Comparison of ENCODE assay signal across 8 mouse cellular contexts in the genomic region with DNA sequence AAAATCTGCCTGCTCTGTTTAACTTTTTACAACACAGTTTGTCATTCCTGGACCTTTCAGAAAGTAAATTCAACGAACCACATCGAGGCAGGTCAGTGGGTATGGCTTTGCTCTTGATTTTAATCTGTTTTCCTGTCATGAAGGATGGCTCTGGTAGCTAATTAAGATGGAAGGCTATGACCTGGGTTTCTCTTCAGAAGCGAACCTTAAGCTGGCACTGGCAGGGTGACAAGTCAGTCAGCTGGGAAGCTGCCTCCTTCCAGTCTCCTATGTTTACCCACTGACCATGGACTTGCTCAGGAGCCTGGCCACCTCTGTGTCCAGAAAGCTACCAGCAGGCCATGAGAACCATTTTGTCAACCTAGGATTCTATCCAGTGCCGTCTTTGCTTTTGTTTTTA. TPM values are rescaled to one million over a fixed set of nuclear protein-coding genes. Genes with fewer than 3 reads are reported as not detected.
DNase-seq lines count a peak whose midpoint lies in the region; ATAC-seq and TF ChIP-seq lines count a peak whose summit lies in the region.

No protein-coding gene starts in this region.

- no peak for DNase-seq in heart, adult 11 months
- no peak for DNase-seq in liver, embryonic 14.5 days (ENCODE audit: low read depth in 3 of 3, low spot score in 3 of 3)
- DNase-seq in ovary, adult 18-20 months (ENCODE audit: low spot score), result no peak
- DNase-seq in adrenal gland, adult 2 months, result no peak
- no peak for DNase-seq in gastrocnemius, adult 18-20 months (ENCODE audit: low spot score)

- TF ChIP-seq POLR2A in bone marrow macrophage, adult 2 months (IDR thresholded peaks at IDR 0.05; ENCODE audit: borderline replicate concordance, low read depth, low read length), result no peak

- H3K4me3 ChIP-seq in heart, embryonic 13.5 days, result peak overlapping the region; percentile 35
- H3K4me3 ChIP-seq in bone marrow macrophage, adult 2 months (ENCODE audit: insufficient read depth, low read length), result peak overlapping the region; percentile 10
- H3K4me3 ChIP-seq in intestine, postnatal 0 days (ENCODE audit: low read depth, low read length), result no peak overlapping the region
- H3K4me3 ChIP-seq in liver, embryonic 14.5 days (ENCODE audit: insufficient read depth in 1 of 2, low read depth in 2 of 2, low read length in 2 of 2), result peak overlapping the region in 1 of 2 experiments; percentile 25; a peak in 1 of 4 replicates

- H3K36me3 ChIP-seq in heart, embryonic 13.5 days, result no peaks in the 10 kb centered on the region
- no peaks in the 10 kb centered on the region for H3K36me3 ChIP-seq in intestine, postnatal 0 days (ENCODE audit: control insufficient read depth, insufficient read depth)
- no peaks in the 10 kb centered on the region for H3K36me3 ChIP-seq in liver, embryonic 14.5 days (replicated peaks; ENCODE audit: control insufficient read depth, insufficient read depth, low read depth)

- peaks cover 51% of the 10 kb centered on the region for H3K4me1 ChIP-seq in heart, embryonic 13.5 days
- H3K4me1 ChIP-seq in bone marrow macrophage, adult 2 months (ENCODE audit: control insufficient read depth, insufficient read depth, low read length), result peaks cover 13% of the 10 kb centered on the region
- no peaks in the 10 kb centered on the region for H3K4me1 ChIP-seq in intestine, postnatal 0 days (replicated peaks; ENCODE audit: control insufficient read depth, insufficient read depth, low read length)
- H3K4me1 ChIP-seq in liver, embryonic 14.5 days (replicated peaks; ENCODE audit: control insufficient read depth in 2 of 2, insufficient read depth in 2 of 2, low read length in 1 of 2), result peaks cover 21 to 26% of the 10 kb centered on the region in 2 experiments

- TF ChIP-seq CTCF in bone marrow macrophage, adult 2 months (IDR thresholded peaks at IDR 0.05; ENCODE audit: low read depth, low read length), result no peak
- no peak for TF ChIP-seq CTCF in intestine, postnatal 0 days (IDR thresholded peaks at IDR 0.05; ENCODE audit: low read depth)
- no peak for TF ChIP-seq CTCF in liver, embryonic 14.5 days (IDR thresholded peaks at IDR 0.05; ENCODE audit: low read depth)

- TF ChIP-seq EP300 in liver, embryonic 14.5 days (IDR thresholded peaks at IDR 0.05; ENCODE audit: low read depth), result no peak

- no peak for ATAC-seq in heart, embryonic 13.5 days (ENCODE audit: extremely low read depth, insufficient number of reproducible peaks, low FRiP score, low TSS enrichment)
- no peak for ATAC-seq in intestine, postnatal 0 days
- no peak for ATAC-seq in liver, embryonic 14.5 days (ENCODE audit: insufficient read depth)

- H3K9ac ChIP-seq in heart, embryonic 13.5 days, result peak overlapping the region; percentile 61
- no peak overlapping the region for H3K9ac ChIP-seq in intestine, postnatal 0 days (ENCODE audit: low read depth, low read length)
- peak overlapping the region; percentile 0; the same call in 1 of the 2 replicates for H3K9ac ChIP-seq in liver, embryonic 14.5 days (replicated peaks)

- 24% methylated on average over 4 of the region's 4 CpGs for WGBS in heart, embryonic 13.5 days
- 34% methylated on average over 4 of the region's 4 CpGs for WGBS in intestine, postnatal 0 days
- WGBS in liver, embryonic 14.5 days (ENCODE audit: insufficient replicate concordance), result 22% methylated on average over 4 of the region's 4 CpGs

- no peaks in the 10 kb centered on the region for H3K9me3 ChIP-seq in heart, embryonic 13.5 days
- H3K9me3 ChIP-seq in intestine, postnatal 0 days (ENCODE audit: control insufficient read depth), result no peaks in the 10 kb centered on the region
- H3K9me3 ChIP-seq in liver, embryonic 14.5 days (ENCODE audit: control insufficient read depth, low read length), result no peaks in the 10 kb centered on the region

- peak overlapping the region; percentile 67 for H3K4me2 ChIP-seq in heart, embryonic 13.5 days
- H3K4me2 ChIP-seq in intestine, postnatal 0 days (replicated peaks; ENCODE audit: low read depth), result peak overlapping the region; percentile 25
- peak overlapping the region; percentile 57 for H3K4me2 ChIP-seq in liver, embryonic 14.5 days (ENCODE audit: low read depth)

- H3K27ac ChIP-seq in heart, embryonic 13.5 days (replicated peaks), result peak overlapping the region; percentile 85
- no peak overlapping the region for H3K27ac ChIP-seq in bone marrow macrophage, adult 2 months (ENCODE audit: insufficient read depth, low read depth, low read length)
- H3K27ac ChIP-seq in intestine, postnatal 0 days (ENCODE audit: low read depth, low read length), result peak overlapping the region; percentile 55
- peak overlapping the region; percentile 3; the same call in 1 of the 2 replicates for H3K27ac ChIP-seq in liver, embryonic 14.5 days

- H3K27me3 ChIP-seq in heart, embryonic 13.5 days (replicated peaks), result peaks cover 3% of the 10 kb centered on the region
- H3K27me3 ChIP-seq in intestine, postnatal 0 days (replicated peaks; ENCODE audit: control insufficient read depth, insufficient read depth, low read length), result peaks cover 2% of the 10 kb centered on the region; the same call in 1 of the 2 replicates
- H3K27me3 ChIP-seq in liver, embryonic 14.5 days (ENCODE audit: control insufficient read depth, insufficient read depth, low read length), result peaks cover 5% of the 10 kb centered on the region; the same call in 1 of the 2 replicates

RNA-seq across cellular contexts. Expression of a gene that starts 0.5 kb away (rescaled TPM):
- polyA plus RNA-seq in heart, embryonic 13.5 days (2015; fragmentation: Nextera tagmentation; extraction: Ambion mirVana), result 24.5 and 25.4 TPM in 2 replicates
- 23.8 and 24.1 TPM in 2 replicates for polyA plus RNA-seq in bone marrow macrophage, adult 2 months (2012; ENCODE audit: insufficient read depth, insufficient read length, missing spikeins)
- 59.4 and 64.3 TPM in 2 replicates for polyA plus RNA-seq in intestine, postnatal 0 days (2015; fragmentation: Nextera tagmentation; extraction: Ambion mirVana)
- polyA plus RNA-seq in liver, embryonic 14.5 days (2012; rRNA removed), result 3.5 and 4.8 TPM in 2 replicates
- 5.6 and 6.7 TPM in 2 replicates for polyA plus RNA-seq in liver, embryonic 14.5 days (2014; fragmentation: Nextera tagmentation; extraction: Ambion mirVana)
- 10 to 100 TPM in 1 of 2 experiments, 1 to 10 TPM in 1; 9.7 to 14.2 TPM for total RNA-seq in adrenal gland, adult 2 months (2021)
- 7.4 and 10.2 TPM in 2 replicates for polyA plus RNA-seq in adrenal gland, adult 2 months (2012; rRNA removed)
- 10 to 100 TPM; 57.2 to 73.9 TPM for total RNA-seq in gastrocnemius, adult 18-20 months (2021)
